Mouse (Mus musculus) brain, embryonic 18.5 days (tissue): ENCODE measurements around the gene Phf11c.
"Not testable (repeated sequence)": the region's sequence is repeated elsewhere in the genome, so short reads cannot be mapped to it uniquely, and the experiment has no call there.

Source experiments
- DNase-seq: peaks from one replicate; pipeline ENCODE4 v3.0.0-alpha.2; 2012; ENCODE audit warnings: low read depth, low spot score

Phf11c gene

DNA sequence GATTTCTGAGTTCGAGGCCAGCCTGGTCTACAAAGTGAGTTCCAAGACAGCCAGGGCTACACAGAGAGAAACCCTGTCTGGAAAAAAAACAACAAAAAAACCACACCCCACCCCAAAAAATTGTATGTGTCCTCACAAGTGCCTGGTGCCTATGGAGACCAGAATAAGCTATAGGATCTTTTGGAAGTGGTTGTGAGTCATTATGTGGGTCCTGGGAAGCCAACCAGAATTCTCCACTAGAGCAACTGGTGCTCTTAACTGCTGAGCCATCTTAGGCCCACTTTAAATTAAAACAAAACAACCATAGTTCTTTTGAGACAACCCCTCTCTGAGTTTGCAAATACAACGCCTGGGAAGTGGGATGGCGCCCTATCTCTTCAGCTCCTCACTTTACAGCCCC is at the start of gene Phf11c:
Phf11c (minus strand) TSS at position 101 of the 400 bp plus-strand sequence.
- DNase-seq = no peak

DNA sequence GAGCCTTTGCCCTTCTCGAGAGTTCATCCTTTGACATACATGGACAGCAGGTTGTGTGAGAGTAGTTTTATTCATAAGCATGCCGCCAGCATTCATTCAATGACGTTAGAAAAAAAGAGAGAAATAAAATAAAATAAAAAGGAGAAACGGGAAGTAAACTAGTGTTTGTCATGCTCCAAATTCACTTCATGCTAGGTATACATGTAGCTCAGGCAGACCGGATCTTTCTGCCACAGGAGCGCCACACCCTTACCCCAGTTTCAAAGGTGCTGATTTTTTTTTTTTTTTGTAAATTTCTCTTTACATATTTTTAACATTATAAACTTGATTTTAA is 46.3 kb upstream of the Phf11c start:
- no peak for DNase-seq

DNA sequence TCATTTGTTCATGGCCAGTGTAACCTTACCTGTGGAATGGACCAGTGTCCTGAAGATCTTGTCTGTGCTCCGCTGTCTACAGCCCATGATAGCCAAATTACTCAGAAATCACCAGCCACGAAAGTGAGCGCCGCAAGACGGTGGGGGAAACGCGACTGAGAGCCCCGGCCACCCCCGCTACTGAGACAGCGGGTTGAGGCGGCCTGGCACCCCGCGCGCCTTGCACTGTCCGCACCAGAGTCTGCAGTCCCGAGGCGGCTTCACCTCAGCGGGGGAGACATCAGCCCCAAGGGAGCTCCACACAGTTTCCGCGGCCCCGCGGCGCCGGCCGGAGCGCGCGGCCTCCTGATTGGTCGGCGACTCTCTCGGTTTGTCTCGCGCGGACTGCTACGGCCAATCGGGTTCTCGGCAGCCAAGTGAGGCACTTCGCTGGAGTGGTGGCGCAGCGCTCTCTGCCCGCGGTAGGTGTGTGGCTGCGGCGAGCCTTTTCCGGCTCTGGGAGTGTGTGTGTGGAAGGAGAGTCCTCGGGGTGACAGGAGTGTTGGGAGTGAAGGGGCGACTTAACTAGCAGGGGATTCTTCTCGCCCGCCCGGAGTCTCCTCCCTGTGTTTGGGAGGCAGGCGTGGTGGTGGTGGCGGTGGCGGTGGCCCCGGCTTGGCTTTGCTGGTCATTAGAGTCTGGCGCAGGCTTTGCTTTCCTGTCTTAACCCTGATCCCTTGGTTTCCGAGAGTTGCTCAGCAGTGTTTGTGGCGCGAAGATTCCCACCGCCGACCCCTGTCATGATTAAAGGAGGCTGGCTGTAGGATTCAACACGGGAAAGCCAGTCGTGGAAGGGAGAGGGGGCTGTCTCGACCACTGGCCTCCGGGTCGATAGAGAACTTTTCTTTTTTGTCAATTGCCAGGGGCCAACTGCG is 45.6 kb upstream of the Phf11c start, which contains the start of the genes Setdb2 and Cab39l:
Setdb2 (minus strand) TSS at position 327 of the 914 bp plus-strand sequence.
Cab39l (plus strand) TSS at position 415 of the 914 bp plus-strand sequence.
- DNase-seq = peak; percentile 78

DNA sequence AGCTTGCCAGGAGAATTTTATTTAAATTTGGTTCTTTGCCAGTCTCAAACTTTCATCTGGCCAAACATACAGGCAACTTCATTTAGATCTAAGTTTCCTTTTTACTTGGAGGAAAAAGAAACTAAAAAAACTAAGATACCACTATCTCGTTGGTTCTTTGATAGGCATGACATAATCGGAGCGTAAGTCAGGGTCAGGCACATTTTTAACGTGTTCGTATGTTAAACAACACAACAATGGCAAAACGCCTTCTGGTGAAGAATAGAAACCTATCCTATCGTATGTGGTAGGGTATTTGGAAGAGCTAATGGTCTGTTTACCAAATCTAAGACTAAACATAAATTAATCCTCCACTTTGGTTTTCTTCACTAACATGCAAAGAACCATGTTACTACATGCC is 44.9 kb upstream of the Phf11c start:
- DNase-seq = no peak

DNA sequence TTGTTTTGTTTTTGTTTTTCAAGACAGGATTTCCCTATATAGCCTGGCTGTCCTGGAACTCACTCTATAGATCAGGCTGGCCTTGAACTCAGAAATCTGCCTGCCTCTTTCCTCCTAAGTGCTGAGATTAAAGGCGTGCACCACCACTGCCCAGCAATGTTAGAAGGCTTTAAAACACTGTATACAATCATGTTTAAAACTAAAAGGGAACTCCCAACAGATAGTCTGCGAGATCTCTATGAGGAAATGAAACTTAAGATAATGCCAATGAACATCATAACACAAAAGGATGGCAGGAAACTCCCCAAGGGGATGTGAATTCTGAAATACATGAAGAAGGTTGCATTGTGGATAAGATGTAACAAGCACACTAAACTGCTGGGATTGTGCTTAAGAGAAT is 43.3 kb upstream of the Phf11c start:
- DNase-seq = no peak

DNA sequence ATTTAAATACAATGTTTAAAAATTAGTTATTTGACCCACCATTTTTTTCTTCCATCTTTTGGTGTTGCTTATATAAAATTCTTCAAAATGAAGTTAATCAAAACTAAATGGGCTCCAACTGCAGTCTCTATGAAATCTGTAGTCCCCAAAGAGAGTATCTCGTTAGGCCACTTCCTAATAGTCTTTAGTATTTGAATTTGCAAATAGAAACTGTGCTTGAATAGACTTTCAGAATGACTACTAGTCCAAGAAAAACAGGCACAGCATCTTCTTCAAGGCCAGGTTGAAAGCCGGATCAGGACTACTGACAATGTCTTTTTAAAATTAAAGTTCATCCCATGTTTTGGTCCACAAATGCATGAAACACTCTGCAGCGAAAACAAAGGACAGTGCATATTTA is 42.2 kb upstream of the Phf11c start:
- no peak for DNase-seq

DNA sequence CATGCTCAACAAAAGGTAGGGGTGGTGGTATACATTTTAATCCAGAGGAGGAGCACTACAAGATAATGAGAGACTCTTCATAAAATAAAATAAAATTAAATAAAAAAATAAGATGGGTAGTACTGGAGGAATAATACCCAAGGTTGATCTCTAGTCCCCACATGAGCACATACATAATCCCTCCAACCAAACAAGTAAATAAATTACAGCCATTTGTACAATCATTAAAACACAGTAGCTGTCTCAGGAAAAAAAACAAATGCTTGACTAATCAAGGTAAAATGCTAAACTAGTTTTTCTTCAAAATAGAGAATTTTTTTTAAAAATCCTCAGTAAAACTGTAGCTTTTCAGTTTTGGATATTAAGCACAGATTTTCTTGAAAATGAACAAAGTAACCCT is 40.0 kb upstream of the Phf11c start:
- no peak for DNase-seq

DNA sequence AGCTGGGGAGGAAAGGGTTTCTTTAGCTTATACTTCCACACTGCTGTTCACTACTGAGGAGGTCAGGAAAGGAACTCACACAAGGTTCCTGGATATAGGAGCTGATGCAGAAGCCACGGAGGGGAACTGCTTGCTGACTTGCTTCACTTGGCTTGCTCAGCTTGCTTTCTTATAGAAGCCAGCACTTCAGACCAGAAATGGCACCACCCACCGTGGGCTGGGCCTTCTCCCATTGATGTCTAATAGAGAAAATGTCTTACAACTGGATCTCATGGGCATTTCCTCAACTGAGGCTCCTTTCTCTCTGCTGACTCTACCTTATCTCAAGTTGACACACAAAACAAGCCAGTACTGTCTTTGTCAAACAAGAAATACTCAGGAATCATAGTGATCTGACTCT is 38.7 kb upstream of the Phf11c start:
- no peak for DNase-seq

DNA sequence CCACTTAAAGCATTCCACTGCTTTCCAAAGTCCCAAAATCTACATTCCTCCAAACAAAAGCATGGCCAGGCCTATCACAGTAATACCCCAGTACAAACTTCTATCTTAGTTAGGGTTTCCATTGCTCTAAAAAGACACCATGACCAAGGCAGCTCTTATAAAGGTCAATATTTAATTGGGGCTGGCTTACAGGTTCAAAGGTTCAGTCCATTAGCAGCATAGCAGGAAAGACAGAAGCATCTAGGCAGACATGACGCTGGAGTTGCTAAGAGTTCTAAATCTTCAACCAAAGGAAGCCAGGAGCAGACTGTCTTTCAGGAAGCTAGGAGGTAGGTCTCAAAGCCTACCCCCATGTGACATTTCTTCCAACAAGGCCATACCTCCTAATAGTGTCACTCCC is 35.4 kb upstream of the Phf11c start:
- DNase-seq = no peak

DNA sequence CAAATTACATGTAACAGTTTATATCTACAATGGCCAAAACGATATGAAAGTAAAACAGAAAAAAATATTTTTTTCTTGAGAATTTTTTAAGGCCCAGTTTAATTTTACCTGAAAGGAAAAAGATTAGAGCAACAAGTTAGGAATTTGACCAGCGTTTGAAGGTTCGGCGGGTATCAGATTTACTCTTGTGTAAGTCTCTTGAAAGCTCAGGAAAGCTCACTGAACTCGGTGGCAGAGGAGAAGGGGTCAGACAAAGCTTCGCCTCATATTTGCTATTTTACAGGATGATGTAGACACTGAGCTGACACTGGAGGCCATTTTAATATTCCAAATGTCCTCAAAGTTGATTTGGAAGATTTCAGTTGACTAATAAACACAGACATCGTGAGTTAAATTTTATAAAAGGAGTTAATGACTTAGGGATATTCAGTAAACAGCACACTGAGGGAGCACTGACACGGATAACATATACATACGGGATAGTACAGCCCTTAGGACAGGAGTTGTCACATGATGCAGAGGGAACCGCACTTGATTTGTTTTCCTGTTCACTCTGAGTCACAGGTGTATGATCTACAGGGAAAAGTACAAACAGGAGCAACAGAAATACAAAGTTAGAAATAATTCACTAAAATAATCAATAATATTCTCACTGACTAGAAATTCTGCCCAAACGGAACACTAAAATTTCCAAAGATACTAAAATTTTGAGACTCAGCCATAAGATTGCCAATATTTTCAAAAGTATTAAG is 27.9 kb upstream of the Phf11c start:
- DNase-seq = no peak

DNA sequence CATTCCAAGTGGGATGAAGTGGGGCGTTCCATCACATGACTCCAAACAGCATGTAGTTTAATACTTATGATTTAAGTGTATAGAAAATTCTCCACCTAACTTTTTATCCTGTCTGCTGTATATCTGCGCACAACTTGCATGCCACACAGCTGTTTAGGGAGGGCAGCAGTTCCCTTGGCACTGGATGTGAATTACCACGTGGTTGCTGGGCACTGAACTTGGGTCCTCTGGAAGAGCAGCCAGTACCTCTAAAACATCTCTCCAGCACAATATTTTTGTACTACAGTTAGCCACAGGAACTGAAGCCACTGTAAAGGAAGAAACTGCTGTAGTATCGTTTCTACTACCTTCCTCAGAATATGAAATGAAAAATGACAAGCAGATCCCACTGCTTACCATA is 23.0 kb upstream of the Phf11c start:
- no peak for DNase-seq

DNA sequence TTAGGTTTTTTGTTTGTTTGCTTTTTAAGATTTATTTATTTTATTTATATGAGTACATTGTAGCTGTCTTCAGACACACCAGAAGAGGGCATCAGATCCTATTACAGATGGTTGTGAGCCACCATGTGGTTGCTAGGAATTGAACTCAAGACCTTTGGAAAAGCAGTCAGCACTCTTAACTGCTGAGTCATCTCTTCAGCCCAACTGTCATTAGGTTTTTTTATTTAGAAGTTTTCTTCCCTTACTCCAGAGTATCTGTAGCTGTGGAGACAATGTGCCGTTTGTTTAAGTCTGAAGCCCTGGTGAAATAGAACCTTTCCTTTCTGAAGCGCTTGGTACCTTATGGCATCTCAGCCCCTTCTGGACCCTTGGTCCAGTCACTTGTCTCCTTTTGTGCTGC is 19.8 kb upstream of the Phf11c start:
- DNase-seq = not testable (repeated sequence)

DNA sequence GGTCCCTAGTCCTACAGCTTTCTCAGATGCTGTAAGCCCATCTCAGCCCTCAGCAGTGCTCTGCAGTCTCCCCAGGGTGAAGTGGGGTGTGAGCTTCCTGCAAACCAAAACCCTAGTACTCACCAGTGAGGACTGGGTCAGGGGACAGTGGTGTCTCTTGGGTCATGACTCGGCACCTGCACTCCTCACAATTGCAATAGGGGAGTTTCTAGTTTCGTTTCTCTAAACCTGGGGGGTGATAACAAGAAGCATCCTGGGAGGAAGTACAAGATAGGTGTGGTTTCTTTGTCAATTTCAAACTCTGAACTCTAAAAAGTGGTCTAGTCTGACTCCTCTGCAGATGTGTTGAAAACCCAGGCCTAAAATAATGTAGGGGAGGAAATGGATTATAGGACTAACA is 1.8 kb upstream of the Phf11c start:
- no peak for DNase-seq

DNA sequence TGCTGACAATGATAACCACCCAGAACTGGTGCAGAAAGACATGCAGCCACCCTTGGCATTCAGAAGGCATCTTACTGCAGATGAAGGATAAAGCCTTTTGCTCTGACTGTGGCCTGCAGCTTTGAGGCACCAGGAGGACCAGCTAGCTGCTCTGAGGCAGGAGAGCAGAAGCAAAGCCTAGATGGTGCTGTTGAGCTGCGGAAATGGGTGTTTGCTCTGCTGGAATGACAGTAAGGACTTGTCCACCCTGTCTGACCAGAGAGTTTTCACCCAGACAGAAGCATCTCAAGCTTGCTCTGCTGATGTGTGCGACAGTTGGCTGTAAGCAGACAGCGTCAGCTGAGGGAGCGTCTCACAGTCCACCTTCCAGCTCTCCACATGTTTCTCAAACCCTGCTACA is 5.0 kb downstream of the Phf11c start:
- not testable (repeated sequence) for DNase-seq

DNA sequence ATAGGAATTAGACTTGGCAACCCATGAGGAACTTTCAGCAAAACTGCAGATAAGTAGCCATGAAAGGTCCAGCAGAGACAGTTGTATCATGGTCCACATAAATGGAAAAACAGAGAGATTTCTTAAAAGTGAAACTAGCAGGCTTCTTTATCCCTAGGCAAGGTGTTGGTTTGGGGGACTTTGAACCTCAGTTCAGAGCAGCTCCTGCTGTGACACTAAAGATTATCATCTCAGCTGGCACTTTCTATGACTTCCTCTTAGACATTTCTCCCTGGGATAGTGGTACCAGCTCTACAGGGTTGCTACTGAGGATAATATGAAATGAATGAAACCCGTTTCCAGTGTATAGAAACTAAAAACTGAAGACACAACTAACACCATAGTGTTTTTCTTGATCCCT is 5.6 kb downstream of the Phf11c start:
- DNase-seq = no peak

DNA sequence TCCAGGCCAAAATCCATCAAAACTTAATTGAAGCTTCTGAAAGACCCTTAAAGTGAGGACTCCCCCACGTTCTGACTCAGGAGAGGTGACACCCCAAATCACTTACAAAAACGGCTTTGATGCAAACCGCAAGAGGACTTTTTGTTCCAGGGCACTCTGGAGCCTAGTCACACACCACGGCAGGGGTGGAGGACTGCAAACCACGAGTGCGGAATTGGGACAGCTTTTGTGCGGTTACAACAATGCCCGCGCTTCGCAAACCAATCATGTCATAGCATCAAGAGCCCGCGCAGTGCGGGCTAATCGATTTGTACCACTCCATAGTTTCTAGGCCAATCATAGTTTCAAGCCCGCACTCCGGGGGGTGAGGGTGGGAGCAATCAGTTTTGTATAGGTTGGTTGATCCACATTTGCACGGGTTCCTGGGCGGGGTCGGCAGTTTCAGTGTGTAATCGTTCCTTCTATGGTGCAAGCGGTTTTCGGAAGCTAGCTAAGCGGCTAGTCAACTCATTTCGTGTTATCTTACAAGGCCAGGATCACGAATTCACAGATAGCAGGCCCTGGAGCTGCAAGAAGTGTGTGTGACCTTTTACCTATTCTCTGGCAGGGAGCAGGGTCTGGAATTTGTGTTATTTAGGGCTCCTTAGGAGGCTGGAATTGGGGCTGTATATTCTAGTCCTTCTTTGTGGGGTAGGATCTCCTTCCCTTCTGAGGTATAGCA is 24.7 kb downstream of the Phf11c start:
- no peak for DNase-seq

DNA sequence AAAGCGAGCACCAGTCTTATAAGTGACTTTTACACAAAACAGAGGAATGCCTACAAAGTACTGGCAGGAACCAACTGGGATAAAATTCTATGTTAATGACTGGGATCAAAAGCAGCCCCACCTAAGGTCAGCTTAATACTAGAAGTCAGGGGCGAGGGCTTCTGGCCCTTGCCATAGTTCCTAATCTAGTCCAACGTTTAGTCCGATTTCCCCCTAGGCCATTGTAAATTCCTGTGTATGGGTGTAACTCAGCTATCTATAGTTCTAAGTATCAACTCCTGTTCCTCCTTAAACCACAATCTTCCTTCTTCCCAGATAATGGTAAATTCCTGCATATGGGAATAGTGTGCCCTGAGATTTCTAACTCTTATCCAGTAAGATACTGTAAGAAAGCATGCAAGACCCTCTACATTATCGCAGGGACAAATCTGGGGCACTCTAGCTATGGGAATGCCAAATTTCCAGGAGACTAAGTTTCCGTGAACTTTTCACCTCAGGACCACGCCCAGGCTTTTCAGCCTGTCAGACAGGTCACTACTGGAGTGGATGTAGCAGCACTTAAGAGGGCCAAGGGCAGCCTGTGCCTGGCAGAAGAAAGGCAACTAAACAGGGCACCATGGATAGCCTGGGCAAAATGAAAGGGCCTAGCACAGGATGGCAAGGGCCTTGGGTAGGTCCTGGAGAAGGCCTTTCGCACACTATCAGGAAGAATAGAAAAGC is 28.6 kb downstream of the Phf11c start:
- no peak for DNase-seq

DNA sequence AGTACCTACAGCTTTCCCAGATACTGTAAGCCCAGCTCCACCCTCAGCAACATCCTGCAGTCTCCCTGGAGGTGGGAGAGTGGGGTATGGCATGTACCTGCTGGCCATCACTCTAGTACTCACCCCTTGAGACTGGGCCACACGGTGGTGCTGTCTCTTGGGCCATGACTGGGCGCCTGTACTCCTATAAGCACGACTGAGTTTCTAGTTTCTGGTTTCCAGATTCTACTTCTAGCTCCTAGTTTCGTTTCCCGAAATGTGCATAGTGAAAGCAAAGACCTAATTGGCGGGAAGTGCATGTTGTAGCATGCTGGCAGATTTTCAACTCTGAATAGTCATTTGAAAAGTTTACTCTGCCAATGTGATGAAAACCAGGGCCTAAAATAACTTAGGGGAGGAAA is 29.9 kb downstream of the Phf11c start, which contains the start of gene Phf11d:
Phf11d (minus strand) TSS at position 227 of the 401 bp plus-strand sequence.
- peak; percentile 2 for DNase-seq

DNA sequence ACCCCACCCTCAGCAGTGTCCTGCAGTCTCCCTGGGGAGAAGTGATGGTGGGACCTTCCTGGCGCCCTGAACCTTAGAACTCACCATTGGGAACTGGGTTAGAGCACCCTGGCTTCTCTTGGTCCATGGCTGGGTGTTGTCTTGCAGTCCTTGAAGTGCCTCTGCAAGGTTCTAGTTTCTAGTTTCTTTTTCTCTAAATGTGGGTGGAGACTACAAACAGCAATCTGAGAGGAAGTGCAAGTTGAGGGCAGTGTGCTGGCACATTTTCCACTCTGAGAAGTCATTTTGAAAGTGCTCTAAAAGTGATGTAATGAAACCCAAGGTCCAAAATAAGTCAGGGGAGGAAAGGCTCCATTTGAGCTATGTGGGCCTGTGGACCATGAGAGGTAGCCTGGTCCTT is 54.0 kb downstream of the Phf11c start, which contains the start of gene Phf11b:
Phf11b (minus strand) TSS at position 163 of the 400 bp plus-strand sequence.
- DNase-seq = not testable (repeated sequence)

DNA sequence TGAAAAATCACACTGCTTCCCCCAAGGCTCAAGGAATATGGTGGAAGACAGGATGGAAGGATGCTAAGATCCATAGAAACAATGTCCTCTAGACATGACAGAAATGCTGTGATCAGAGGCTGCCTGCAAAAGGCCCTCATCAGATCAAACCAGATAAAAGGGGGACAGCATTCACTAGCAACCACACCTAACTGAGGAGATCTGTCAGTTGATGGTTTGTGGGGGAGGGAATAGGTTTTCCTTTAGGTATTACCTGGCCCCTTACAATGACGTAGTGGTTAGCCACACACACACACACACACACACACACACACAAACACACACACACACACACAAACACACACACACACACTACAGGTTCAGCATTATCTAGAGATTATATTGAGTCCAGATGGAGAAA is 55.6 kb downstream of the Phf11c start:
- DNase-seq = no peak

DNA sequence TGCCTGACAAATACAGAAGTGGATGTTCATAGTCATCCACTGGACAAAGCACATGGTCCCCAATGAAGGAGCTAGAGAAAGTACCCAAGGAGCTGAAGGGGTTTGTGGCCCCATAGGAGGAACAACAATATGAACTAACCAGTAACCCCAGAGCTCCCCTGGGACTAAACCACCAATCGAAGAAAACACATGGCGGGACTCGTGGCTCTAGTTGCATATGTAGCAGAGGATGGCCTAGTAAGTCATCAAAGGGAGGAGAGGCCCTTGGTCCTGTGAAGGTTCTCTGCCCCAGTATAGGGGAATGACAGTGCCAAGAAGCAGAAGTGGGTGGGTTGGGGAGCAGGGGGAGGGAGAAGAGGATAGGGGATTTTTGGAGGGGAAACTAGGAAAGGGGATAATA is 59.1 kb downstream of the Phf11c start:
- not testable (repeated sequence) for DNase-seq
